Mouse (Mus musculus): Measurements from ENCODE around the gene Jmjd4. TPM values are rescaled to one million over a fixed set of nuclear protein-coding genes. Genes with fewer than 3 reads are reported as not detected.

Gene Jmjd4
- polyA plus RNA-seq, 1 experiment from 2014 or later, result 20.2 TPM

DNA sequence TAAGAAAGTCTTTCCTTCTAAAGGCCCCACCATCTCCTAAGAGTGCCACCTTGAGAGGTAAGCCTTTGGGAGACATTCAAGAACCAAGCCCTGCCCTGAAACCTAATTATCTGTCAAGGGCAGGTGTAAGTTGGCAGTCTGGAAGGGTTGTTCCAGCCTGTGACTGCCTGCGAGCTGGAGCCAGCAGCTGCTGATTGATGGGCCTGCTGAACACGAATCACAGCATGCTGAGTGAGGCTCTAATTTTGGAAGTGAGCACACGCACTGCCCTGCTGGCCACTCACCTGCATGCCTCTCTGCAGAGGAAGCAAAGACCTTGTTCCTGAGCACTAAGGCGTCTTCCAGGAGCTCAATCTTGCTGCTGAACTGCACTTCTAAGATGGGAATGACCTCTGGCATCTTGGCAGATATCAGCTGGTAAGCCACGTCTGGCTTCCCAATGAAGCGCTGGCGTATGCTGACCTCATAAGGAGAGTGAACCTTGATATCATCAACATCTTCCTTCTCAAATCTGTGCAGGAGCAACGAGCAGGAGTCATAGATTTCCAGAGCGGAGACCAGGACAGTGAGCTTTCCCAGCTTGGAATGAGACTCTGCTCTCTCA, 21.7 kb upstream of the Jmjd4 start:
- Histone ChIP-seq H3K27me3 (replicated peaks) (no peaks in the 10 kb centered on the region), H3K9ac (replicated peaks) (no peak overlapping the region), H3K36me3 (peaks cover 75% of the 10 kb centered on the region), H3K4me3 (replicated peaks) (no peak overlapping the region), H3K4me1 (peaks cover 24% of the 10 kb centered on the region), H3K4me2 (no peak overlapping the region), H3K27ac (replicated peaks) (no peak overlapping the region), H3K9me3 (replicated peaks) (no peaks in the 10 kb centered on the region)
- ATAC-seq (ENCODE audit: low FRiP score), result no peak
- 89% methylated on average over 9 of the region's 9 CpGs for WGBS

DNA sequence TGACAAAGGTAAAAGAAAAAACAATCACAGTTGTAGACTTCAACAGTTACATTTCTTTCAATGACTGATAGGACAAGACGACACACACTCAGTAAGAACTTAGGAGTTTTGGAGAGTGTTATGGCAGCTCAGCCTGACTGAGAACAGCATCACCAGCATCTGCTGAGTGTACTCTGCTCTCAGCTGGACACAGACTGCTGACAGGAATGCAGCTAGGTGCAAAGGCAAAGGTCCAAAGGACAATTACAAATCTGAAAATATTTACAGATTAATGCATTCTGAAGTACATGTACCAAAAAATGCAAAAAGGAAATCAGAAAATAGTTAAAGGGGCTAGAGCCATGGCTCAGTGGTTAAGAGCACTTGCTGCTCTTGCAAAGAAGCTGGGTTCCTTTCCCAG, 19.9 kb upstream of the Jmjd4 start:
- no peak for ATAC-seq (ENCODE audit: low FRiP score)
- Histone ChIP-seq H3K27ac (replicated peaks) (no peak overlapping the region), H3K9me3 (replicated peaks) (no peaks in the 10 kb centered on the region), H3K27me3 (replicated peaks) (no peaks in the 10 kb centered on the region), H3K36me3 (peaks cover 73% of the 10 kb centered on the region), H3K4me2 (no peak overlapping the region), H3K9ac (replicated peaks) (no peak overlapping the region), H3K4me1 (peaks cover 20% of the 10 kb centered on the region), H3K4me3 (replicated peaks) (no peak overlapping the region)
- WGBS, result 83% methylated on average over 1 of the region's 1 CpGs

DNA sequence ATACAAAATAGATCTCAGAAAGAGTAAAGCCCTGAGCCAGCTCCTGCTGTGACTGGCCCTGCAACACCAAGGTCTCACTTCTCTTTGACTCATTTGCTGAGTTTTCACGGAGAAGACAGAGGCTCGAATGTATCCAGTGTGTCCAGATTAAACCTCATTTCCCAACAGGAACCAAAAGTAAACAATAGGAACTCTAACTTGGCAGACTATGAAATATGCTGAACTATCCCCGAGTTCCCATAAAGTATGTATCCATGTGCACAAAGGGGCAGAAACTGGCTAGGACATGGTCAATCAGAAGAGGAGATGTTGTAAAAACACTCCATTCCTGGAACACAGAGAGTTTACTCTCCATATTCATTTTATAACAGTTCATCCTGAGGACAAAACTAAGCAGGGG, 17.6 kb upstream of the Jmjd4 start:
- Histone ChIP-seq H3K4me2 (no peak overlapping the region), H3K36me3 (peaks cover 67% of the 10 kb centered on the region), H3K27me3 (replicated peaks) (no peaks in the 10 kb centered on the region), H3K4me3 (replicated peaks) (no peak overlapping the region), H3K27ac (replicated peaks) (no peak overlapping the region), H3K9me3 (replicated peaks) (0 out of 2 replicates have a peak, but pooled peaks cover 9% of the 10 kb centered on the region), H3K9ac (replicated peaks) (no peak overlapping the region), H3K4me1 (0 out of 2 replicates have a peak, but pooled peaks cover 10% of the 10 kb centered on the region)
- ATAC-seq (ENCODE audit: low FRiP score), result no peak
- 72% methylated on average over 3 of the region's 3 CpGs for WGBS

DNA sequence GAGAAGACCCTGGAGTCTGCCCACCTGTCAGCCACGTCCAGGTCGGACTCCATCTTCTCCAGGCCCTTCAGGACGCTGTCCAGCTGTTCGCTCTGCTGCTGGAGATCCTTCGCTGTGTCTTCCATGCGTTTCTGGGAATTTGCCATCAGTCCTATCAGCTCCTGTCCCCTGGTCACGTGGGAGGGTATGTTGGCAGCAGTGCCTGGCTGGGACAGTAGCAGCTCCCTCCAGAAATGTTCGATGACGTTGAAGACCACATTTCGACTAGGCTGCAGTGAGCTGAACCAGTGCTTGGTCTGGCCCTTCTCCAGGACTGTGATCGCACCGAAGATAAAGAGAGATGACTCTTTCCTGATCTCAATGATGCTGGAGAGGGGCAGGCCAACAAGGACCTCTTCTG, 11.9 kb upstream of the Jmjd4 start:
- H3K4me1 ChIP-seq, result 0 out of 2 replicates have a peak, but pooled peaks cover 7% of the 10 kb centered on the region
- 0 out of 2 replicates have a peak, but pooled peaks cover 9% of the 10 kb centered on the region for H3K9me3 ChIP-seq (replicated peaks)
- no peak overlapping the region for H3K27ac ChIP-seq (replicated peaks)
- ATAC-seq (ENCODE audit: low FRiP score), result no peak
- 92% methylated on average over 12 of the region's 12 CpGs for WGBS
- H3K4me2 ChIP-seq, result no peak overlapping the region
- peaks cover 52% of the 10 kb centered on the region for H3K36me3 ChIP-seq
- H3K27me3 ChIP-seq (replicated peaks), result no peaks in the 10 kb centered on the region
- H3K4me3 ChIP-seq (replicated peaks), result no peak overlapping the region
- H3K9ac ChIP-seq (replicated peaks), result no peak overlapping the region

DNA sequence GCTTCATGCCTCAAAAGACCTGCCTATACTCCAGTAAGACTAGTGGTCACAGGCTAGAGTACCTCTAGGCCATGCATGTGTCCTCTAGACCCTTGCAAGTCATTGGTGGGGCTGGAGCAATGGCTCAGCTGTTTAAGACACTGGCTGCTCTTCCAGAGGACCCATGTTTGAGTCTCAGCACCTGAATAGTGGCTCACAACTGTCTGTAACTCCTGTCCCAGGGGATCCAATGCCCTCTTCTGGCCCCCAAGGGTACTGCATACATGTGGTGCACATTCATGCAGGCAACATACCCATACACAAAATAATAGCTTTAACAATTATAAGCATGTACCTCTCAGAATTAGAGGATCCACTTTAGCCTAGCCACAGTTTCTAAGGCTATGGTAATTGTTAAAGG, 6.7 kb upstream of the Jmjd4 start:
- Histone ChIP-seq H3K9me3 (replicated peaks) (no peaks in the 10 kb centered on the region), H3K36me3 (peaks cover 17% of the 10 kb centered on the region), H3K4me2 (no peak overlapping the region), H3K4me1 (peaks cover 7% of the 10 kb centered on the region), H3K9ac (replicated peaks) (no peak overlapping the region), H3K27ac (replicated peaks) (no peak overlapping the region), H3K4me3 (replicated peaks) (no peak overlapping the region), H3K27me3 (replicated peaks) (no peaks in the 10 kb centered on the region)
- ATAC-seq (ENCODE audit: low FRiP score), result no peak

DNA sequence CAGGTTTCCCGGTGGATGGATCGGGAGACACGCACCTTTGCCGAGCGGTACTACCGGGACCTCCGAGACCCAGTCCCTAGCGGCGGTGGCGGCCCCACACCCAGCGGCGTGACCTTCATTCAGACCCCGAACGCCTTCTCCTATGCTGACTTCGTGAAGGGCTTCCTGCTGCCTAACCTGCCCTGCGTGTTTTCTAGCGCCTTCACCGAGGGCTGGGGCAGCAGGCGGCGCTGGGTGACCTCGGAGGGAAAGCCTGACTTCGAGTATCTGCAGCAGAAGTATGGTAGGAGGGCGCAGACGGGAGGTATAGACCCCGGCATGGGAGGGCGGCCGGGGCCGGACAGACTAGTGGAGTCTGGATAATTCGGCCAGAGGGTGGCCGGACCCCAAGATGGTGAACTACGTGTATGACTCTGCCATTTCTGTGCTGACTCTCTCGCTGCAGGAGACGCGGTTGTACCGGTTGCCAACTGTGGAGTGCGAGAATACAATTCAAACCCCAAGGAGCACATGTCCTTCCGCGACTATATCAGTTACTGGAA, 456 bp downstream of the Jmjd4 start:
- ATAC-seq (ENCODE audit: low FRiP score), result peak; percentile 65

DNA sequence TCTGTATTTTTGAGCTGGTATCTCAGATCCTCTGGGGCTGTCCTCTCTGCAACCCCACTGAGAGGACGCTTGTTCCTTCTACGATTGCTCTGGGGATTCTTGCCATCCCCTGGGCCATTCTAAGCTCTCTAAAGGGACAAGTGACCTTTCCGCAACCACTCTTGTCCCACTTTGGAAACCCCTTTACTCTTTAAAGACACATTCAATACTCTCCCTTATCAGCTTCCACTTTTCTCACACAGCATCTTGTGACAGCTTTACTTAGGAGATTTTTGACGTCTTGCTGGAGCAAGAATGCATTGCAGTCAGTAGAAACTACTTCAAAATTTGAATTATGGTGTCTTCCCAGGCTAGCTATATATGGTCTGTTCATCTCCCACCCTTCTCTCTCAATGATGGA, 1.2 kb downstream of the Jmjd4 start, which contains the start of gene Snap47:
TSS of gene Snap47 (minus strand) at position 101 of the 400 bp plus-strand sequence.
- peak within 1 kb of the TSS; percentile 90 for H3K27ac ChIP-seq (replicated peaks)
- H3K4me1 ChIP-seq, result peaks cover 34% of the 10 kb centered on the region
- H3K4me2 ChIP-seq, result peak within 1 kb of the TSS; percentile 78
- H3K9me3 ChIP-seq (replicated peaks), result no peaks in the 10 kb centered on the region
- peak within 1 kb of the TSS; percentile 79 for H3K9ac ChIP-seq (replicated peaks)
- 87% methylated on average over 4 of the region's 4 CpGs for WGBS
- H3K36me3 ChIP-seq, result peaks cover 30% of the 10 kb centered on the region
- no peak for ATAC-seq (ENCODE audit: low FRiP score)
- no peaks in the 10 kb centered on the region for H3K27me3 ChIP-seq (replicated peaks)
- peak within 1 kb of the TSS; percentile 87 for H3K4me3 ChIP-seq (replicated peaks)

More for the DNA sequence above, 456 bp downstream of the Jmjd4 start:
- peak overlapping the region; percentile 78 for H3K4me2 ChIP-seq
- peak overlapping the region; percentile 79 for H3K9ac ChIP-seq (replicated peaks)
- no peaks in the 10 kb centered on the region for H3K27me3 ChIP-seq (replicated peaks)
- peak overlapping the region; percentile 87 for H3K4me3 ChIP-seq (replicated peaks)
- H3K36me3 ChIP-seq, result peaks cover 23% of the 10 kb centered on the region
- peaks cover 34% of the 10 kb centered on the region for H3K4me1 ChIP-seq
- WGBS, result under 1% methylated on average over 38 of the region's 38 CpGs
- H3K27ac ChIP-seq (replicated peaks), result peak overlapping the region; percentile 90
- no peaks in the 10 kb centered on the region for H3K9me3 ChIP-seq (replicated peaks)

DNA sequence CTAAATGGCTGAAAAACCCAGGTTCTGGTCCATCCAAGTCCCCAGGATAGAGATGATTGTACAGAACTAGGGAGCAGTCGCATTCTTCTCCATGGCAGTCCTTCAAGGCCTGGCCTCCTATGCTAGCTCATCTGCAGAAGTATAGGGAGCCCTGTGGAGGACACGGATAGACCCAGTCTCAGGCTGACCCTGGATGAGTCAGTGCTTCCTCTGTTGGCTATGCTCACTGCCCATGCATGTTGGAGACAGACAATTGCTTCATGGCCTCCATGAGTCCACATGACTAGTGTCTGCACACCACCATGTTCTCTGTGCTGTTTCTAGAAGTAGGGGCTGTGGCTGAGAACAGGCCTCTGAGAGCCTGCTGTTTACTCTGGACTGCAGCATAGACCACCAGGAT, 6.5 kb downstream of the Jmjd4 start:
- no peak overlapping the region for H3K4me3 ChIP-seq (replicated peaks)
- ATAC-seq (ENCODE audit: low FRiP score), result no peak
- no peak overlapping the region for H3K27ac ChIP-seq (replicated peaks)
- peaks cover 9% of the 10 kb centered on the region; the same call in 1 of the 2 replicates for H3K4me1 ChIP-seq
- no peaks in the 10 kb centered on the region for H3K27me3 ChIP-seq (replicated peaks)
- peaks cover 63% of the 10 kb centered on the region for H3K36me3 ChIP-seq
- no peak overlapping the region for H3K4me2 ChIP-seq
- WGBS, result 94% methylated on average over 2 of the region's 2 CpGs
- no peak overlapping the region for H3K9ac ChIP-seq (replicated peaks)
- H3K9me3 ChIP-seq (replicated peaks), result no peaks in the 10 kb centered on the region

DNA sequence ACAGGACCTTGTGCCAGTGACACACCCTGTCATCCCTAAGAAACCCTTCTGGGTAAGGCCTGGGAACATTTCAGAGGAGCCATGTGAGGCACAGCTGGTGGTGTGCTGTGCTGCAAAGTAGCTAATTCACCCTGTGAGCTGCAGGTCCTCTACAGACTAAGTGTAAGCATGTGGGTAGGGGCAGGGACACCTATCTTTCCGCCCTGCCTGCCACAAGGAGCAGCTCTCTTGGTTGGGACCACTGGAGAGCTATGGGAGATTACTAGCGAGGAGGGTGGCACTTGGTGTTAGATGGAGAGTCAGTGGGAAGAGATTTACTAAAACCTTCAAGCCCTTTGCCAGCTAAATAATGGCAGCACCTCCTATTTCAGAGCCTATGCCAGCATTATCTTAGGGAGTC, 7.0 kb downstream of the Jmjd4 start:
- H3K27ac ChIP-seq (replicated peaks), result no peak overlapping the region
- H3K36me3 ChIP-seq, result peaks cover 67% of the 10 kb centered on the region
- no peak for ATAC-seq (ENCODE audit: low FRiP score)
- H3K9ac ChIP-seq (replicated peaks), result no peak overlapping the region
- H3K4me3 ChIP-seq (replicated peaks), result no peak overlapping the region
- H3K4me2 ChIP-seq, result no peak overlapping the region
- H3K9me3 ChIP-seq (replicated peaks), result no peaks in the 10 kb centered on the region
- WGBS, result 89% methylated on average over 2 of the region's 2 CpGs
- 0 out of 2 replicates have a peak, but pooled peaks cover 3% of the 10 kb centered on the region for H3K4me1 ChIP-seq
- no peaks in the 10 kb centered on the region for H3K27me3 ChIP-seq (replicated peaks)

DNA sequence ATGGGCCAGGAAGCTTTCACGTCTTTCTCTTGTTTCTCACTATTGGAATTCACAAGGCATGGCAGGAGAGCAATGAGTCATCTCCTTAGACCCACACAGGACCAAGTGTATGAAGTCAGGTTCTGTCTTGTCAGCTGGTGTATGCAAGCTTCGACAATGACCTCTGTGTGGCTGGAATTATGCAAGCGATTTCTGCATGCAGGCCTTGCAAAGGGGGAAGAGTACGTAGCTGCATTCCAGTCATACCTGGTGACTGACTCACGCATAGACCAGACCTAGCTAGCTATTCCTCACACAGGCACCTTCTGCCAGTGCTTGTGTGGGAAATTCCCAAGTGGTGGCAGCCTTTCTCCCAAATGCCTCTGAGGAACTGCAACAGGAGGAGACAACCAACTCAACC, 9.1 kb downstream of the Jmjd4 start:
- Histone ChIP-seq H3K27ac (replicated peaks) (no peak overlapping the region), H3K4me3 (replicated peaks) (no peak overlapping the region), H3K27me3 (replicated peaks) (no peaks in the 10 kb centered on the region), H3K4me2 (no peak overlapping the region), H3K36me3 (peaks cover 77% of the 10 kb centered on the region), H3K9ac (replicated peaks) (no peak overlapping the region), H3K4me1 (0 out of 2 replicates have a peak, but pooled peaks cover 2% of the 10 kb centered on the region), H3K9me3 (replicated peaks) (peaks cover 11% of the 10 kb centered on the region)
- ATAC-seq (ENCODE audit: low FRiP score), result no peak
- 65% methylated on average over 5 of the region's 5 CpGs for WGBS

DNA sequence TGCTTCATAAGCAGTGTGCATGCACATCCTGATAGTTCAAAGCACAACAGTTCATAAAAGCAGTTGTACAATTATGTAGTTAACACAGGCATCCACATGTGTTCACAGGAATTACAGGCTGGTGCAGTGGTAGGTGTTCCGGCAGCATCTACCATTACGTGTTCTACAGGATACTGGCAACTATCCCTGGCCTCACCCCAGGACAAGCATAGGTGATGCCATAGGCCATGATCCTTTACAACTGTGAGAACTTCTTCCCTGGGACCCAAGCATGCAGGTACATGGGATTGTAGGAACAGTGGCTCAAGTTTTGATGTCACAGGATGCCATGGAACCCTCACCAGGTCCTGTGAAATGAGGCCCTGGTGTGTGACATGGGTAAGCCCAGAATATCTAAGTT, 10.6 kb downstream of the Jmjd4 start:
- 99% methylated on average over 2 of the region's 2 CpGs for WGBS

More for the DNA sequence above, 10.6 kb downstream of the Jmjd4 start:
- Histone ChIP-seq H3K4me1 (0 out of 2 replicates have a peak, but pooled peaks cover 2% of the 10 kb centered on the region), H3K9me3 (replicated peaks) (peaks cover 16% of the 10 kb centered on the region), H3K36me3 (peaks cover 74% of the 10 kb centered on the region), H3K27ac (replicated peaks) (no peak overlapping the region), H3K9ac (replicated peaks) (no peak overlapping the region), H3K4me2 (no peak overlapping the region), H3K4me3 (replicated peaks) (no peak overlapping the region), H3K27me3 (replicated peaks) (no peaks in the 10 kb centered on the region)
- ATAC-seq (ENCODE audit: low FRiP score), result no peak
